Mouse (Mus musculus): Measurements from ENCODE around the gene Epha1. TPM values are rescaled to one million over a fixed set of nuclear protein-coding genes. Genes with fewer than 3 reads are reported as not detected.
A peak's percentile ranks its signal among the peaks of the same experiment; 100 is the strongest.

Epha1 gene
- polyA plus RNA-seq, 1 experiment from 2014 or later = 0.14 TPM

DNA sequence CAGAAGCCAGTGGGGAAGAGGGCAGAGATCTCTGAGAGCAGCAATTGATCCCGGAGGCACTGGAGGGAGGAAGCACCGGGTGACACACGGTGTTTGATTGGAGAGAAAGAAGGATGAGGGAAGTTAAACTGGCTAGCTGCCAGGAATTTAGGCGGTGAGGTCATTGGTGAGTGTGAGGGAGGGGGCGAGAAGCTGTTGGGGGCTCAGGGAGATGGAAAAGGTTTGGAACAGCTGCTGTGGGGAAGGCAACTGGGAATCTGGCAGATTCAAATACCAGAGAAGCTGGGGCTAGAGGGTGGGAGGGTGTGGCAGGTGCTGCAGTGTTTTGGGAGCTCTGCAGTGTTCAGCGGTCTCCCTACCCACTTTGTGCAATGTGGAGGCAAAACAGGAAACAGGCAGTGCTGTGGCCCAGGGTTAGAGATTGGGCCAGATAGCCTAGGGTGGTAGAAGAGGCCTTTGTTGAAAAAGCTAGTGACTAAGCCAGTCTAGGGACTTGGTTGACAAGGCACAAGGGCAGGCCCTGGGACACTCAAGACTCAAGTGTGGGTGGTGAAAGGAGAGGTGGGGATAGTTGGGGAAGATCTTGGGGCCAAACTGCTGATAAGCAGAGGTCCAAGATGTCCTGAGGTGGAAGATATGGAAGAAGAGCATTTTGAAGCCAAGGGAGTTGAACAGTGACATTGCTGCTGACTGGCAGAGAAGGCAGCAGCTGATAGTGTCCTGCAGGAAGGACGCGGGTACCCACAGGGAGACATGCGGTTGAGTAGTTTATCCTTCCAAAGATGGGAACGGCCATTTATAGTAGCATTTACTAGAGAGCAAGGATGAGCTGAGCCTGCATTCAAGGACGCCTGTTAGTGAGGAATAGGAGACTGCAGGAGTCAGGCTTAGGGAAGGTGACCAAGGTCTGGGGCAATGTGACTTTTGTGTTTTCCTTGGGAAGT lies 18.7 kb downstream of the Epha1 start:
- Histone ChIP-seq H3K4me2 (ENCODE audit: low read length) (peak overlapping the region; percentile 12; the same call in 1 of the 2 replicates), H3K27ac (replicated peaks; ENCODE audit: low read depth, low read length) (no peak overlapping the region), H3K27me3 (ENCODE audit: control insufficient read depth, insufficient read depth, low read length) (no peaks in the 10 kb centered on the region), H3K4me3 (replicated peaks; ENCODE audit: low read depth, low read length) (no peak overlapping the region), H3K4me1 (ENCODE audit: control insufficient read depth, insufficient read depth, low read length) (peaks cover 30% of the 10 kb centered on the region), H3K9me3 (ENCODE audit: control insufficient read depth, low read length) (no peaks in the 10 kb centered on the region), H3K9ac (replicated peaks; ENCODE audit: low read length) (no peak overlapping the region), H3K36me3 (ENCODE audit: control insufficient read depth, insufficient read depth, low read length) (peaks cover 43% of the 10 kb centered on the region)
- peak; percentile 44 for DNase-seq
- no peak for ATAC-seq (ENCODE audit: low FRiP score, low TSS enrichment)
- 59% methylated on average over 11 of the region's 11 CpGs for WGBS

GRCm38 (mm10) chr6:42353180-42353579 lies 19.9 kb downstream of the Epha1 start:
- no peak for DNase-seq
- peaks cover 30% of the 10 kb centered on the region for H3K4me1 ChIP-seq (ENCODE audit: control insufficient read depth, insufficient read depth, low read length)
- WGBS = 88% methylated on average over 8 of the region's 8 CpGs

GRCm38 (mm10) chr6:42352486-42352846 lies 20.6 kb downstream of the Epha1 start:
- H3K4me2 ChIP-seq (ENCODE audit: low read length) = no peak overlapping the region
- H3K4me1 ChIP-seq (ENCODE audit: control insufficient read depth, insufficient read depth, low read length) = peaks cover 30% of the 10 kb centered on the region
- 100% methylated on average over 1 of the region's 1 CpGs for WGBS
- peaks cover 25% of the 10 kb centered on the region for H3K36me3 ChIP-seq (ENCODE audit: control insufficient read depth, insufficient read depth, low read length)
- H3K27ac ChIP-seq (replicated peaks; ENCODE audit: low read depth, low read length) = no peak overlapping the region
- H3K9ac ChIP-seq (replicated peaks; ENCODE audit: low read length) = no peak overlapping the region
- no peaks in the 10 kb centered on the region for H3K9me3 ChIP-seq (ENCODE audit: control insufficient read depth, low read length)
- no peaks in the 10 kb centered on the region for H3K27me3 ChIP-seq (ENCODE audit: control insufficient read depth, insufficient read depth, low read length)
- no peak overlapping the region for H3K4me3 ChIP-seq (replicated peaks; ENCODE audit: low read depth, low read length)
- DNase-seq = no peak
- ATAC-seq (ENCODE audit: low FRiP score, low TSS enrichment) = no peak

More at GRCm38 (mm10) chr6:42353180-42353579, 19.9 kb downstream of the Epha1 start:
- H3K4me3 ChIP-seq (replicated peaks; ENCODE audit: low read depth, low read length) = no peak overlapping the region
- H3K4me2 ChIP-seq (ENCODE audit: low read length) = no peak overlapping the region
- no peaks in the 10 kb centered on the region for H3K27me3 ChIP-seq (ENCODE audit: control insufficient read depth, insufficient read depth, low read length)
- H3K36me3 ChIP-seq (ENCODE audit: control insufficient read depth, insufficient read depth, low read length) = peaks cover 32% of the 10 kb centered on the region
- no peak for ATAC-seq (ENCODE audit: low FRiP score, low TSS enrichment)
- no peak overlapping the region for H3K9ac ChIP-seq (replicated peaks; ENCODE audit: low read length)
- H3K27ac ChIP-seq (replicated peaks; ENCODE audit: low read depth, low read length) = no peak overlapping the region
- no peaks in the 10 kb centered on the region for H3K9me3 ChIP-seq (ENCODE audit: control insufficient read depth, low read length)

DNA sequence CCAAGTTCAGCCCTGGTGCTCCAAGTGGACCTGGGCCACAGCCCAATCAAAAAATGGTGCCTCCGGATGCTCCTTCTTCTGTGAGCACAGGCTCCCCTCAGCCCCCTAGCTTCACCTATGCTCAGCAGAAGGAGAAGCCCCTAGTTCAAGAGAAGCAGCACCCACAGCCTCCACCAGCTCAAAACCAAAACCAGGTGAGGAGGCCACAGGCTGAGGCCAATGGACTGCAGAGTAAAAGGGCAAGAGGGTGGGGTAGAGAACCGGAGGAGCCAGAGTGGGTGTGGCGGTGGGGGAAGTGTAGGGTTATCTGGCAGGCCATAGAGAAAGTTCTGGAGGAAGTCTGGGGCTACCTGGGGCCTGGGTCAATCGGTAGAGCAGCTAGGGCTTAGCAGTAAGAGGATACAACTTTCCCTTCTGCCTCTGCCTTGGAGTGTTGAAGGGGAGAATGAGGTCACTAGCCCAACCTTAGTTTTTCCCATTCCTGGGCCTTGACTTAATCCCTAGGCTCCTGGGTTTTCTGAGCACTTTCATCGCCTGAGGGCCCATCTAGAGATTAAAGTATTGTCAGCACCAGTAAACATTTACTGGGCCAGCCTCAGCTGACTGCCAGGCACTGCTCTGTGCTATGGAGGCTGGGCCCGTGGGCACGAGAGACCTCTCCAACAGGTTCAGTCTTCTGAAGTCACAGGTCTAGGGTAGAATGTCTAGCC lies 21.1 kb downstream of the Epha1 start:
- no peak for DNase-seq
- Histone ChIP-seq H3K4me3 (replicated peaks; ENCODE audit: low read depth, low read length) (no peak overlapping the region), H3K27ac (replicated peaks; ENCODE audit: low read depth, low read length) (no peak overlapping the region), H3K9me3 (ENCODE audit: control insufficient read depth, low read length) (no peaks in the 10 kb centered on the region), H3K4me1 (ENCODE audit: control insufficient read depth, insufficient read depth, low read length) (peaks cover 30% of the 10 kb centered on the region), H3K36me3 (ENCODE audit: control insufficient read depth, insufficient read depth, low read length) (peaks cover 20% of the 10 kb centered on the region), H3K27me3 (ENCODE audit: control insufficient read depth, insufficient read depth, low read length) (no peaks in the 10 kb centered on the region), H3K4me2 (ENCODE audit: low read length) (no peak overlapping the region), H3K9ac (replicated peaks; ENCODE audit: low read length) (no peak overlapping the region)
- WGBS = 91% methylated on average over 7 of the region's 7 CpGs
- ATAC-seq (ENCODE audit: low FRiP score, low TSS enrichment) = no peak

GRCm38 (mm10) chr6:42350968-42351775 lies 21.9 kb downstream of the Epha1 start:
- Histone ChIP-seq H3K27me3 (ENCODE audit: control insufficient read depth, insufficient read depth, low read length) (no peaks in the 10 kb centered on the region), H3K9ac (replicated peaks; ENCODE audit: low read length) (peak overlapping the region; percentile 90), H3K4me2 (ENCODE audit: low read length) (peak overlapping the region; percentile 69), H3K36me3 (ENCODE audit: control insufficient read depth, insufficient read depth, low read length) (peaks cover 12% of the 10 kb centered on the region), H3K4me1 (ENCODE audit: control insufficient read depth, insufficient read depth, low read length) (peaks cover 30% of the 10 kb centered on the region), H3K9me3 (ENCODE audit: control insufficient read depth, low read length) (no peaks in the 10 kb centered on the region), H3K4me3 (replicated peaks; ENCODE audit: low read depth, low read length) (peak overlapping the region; percentile 80), H3K27ac (replicated peaks; ENCODE audit: low read depth, low read length) (no peak overlapping the region)
- WGBS = 47% methylated on average over 13 of the region's 13 CpGs
- DNase-seq = no peak
- no peak for ATAC-seq (ENCODE audit: low FRiP score, low TSS enrichment)

- H3K9me3 ChIP-seq (ENCODE audit: control insufficient read depth, low read length) = no peaks in the 10 kb centered on the region
- ATAC-seq (ENCODE audit: low FRiP score, low TSS enrichment) = peak; percentile 61
- H3K27me3 ChIP-seq (ENCODE audit: control insufficient read depth, insufficient read depth, low read length) = no peaks in the 10 kb centered on the region
- peaks cover 30% of the 10 kb centered on the region for H3K4me1 ChIP-seq (ENCODE audit: control insufficient read depth, insufficient read depth, low read length)
- H3K27ac ChIP-seq (replicated peaks; ENCODE audit: low read depth, low read length) = peak overlapping the region; percentile 89
- H3K4me3 ChIP-seq (replicated peaks; ENCODE audit: low read depth, low read length) = peak overlapping the region; percentile 80
- H3K9ac ChIP-seq (replicated peaks; ENCODE audit: low read length) = peak overlapping the region; percentile 90
- DNase-seq = peak; percentile 82
- H3K36me3 ChIP-seq (ENCODE audit: control insufficient read depth, insufficient read depth, low read length) = peaks cover 5% of the 10 kb centered on the region; the same call in 1 of the 2 replicates
- peak overlapping the region; percentile 69 for H3K4me2 ChIP-seq (ENCODE audit: low read length)
- under 1% methylated on average over 68 of the region's 72 CpGs for WGBS
These were observed 22.8 kb downstream of the Epha1 start for GRCm38 (mm10) chr6:42350021-42350967.

DNA sequence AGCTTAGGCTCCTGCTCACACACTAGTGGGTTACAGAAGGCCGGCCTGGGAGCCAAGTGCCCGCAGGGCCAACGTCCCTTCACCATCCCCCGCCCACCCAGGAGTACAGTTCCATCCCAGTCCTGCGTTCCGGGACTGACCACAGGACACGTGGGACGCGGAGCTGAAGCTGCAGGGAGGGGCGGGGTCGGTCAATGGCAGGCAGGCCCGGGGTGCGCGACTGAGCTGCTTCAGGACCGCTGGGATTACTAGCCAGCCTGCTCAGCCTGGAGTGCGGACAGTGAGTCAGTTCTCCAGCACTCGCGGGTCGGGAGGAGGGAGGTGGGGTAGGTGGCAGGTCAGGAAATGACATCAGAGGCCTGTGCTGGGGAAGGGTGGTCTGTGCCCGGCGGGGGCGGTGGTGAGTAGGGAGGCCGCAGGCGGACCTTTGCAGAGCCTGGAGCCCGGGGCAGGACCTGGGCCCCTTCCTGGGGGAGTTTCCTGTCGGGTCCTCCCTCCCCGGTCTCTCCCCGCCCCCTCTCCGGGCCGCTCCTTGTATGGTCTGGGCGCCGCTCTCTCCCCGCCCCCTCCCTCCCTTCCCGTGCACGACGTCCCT lies 23.5 kb downstream of the Epha1 start, which contains the start of gene Zyx:
TSS of gene Zyx (plus strand) at position 205 of the 595 bp plus-strand sequence.
- peak within 1 kb of the TSS; percentile 69 for H3K4me2 ChIP-seq (ENCODE audit: low read length)
- ATAC-seq (ENCODE audit: low FRiP score, low TSS enrichment) (peak; percentile 88), DNase-seq (peak; percentile 87)
- peaks cover 5% of the 10 kb centered on the region; the same call in 1 of the 2 replicates for H3K36me3 ChIP-seq (ENCODE audit: control insufficient read depth, insufficient read depth, low read length)
- peaks cover 29% of the 10 kb centered on the region for H3K4me1 ChIP-seq (ENCODE audit: control insufficient read depth, insufficient read depth, low read length)
- no peaks in the 10 kb centered on the region for H3K27me3 ChIP-seq (ENCODE audit: control insufficient read depth, insufficient read depth, low read length)
- WGBS = under 1% methylated on average over 25 of the region's 36 CpGs
- peak within 1 kb of the TSS; percentile 90 for H3K9ac ChIP-seq (replicated peaks; ENCODE audit: low read length)
- peak within 1 kb of the TSS; percentile 80 for H3K4me3 ChIP-seq (replicated peaks; ENCODE audit: low read depth, low read length)
- H3K9me3 ChIP-seq (ENCODE audit: control insufficient read depth, low read length) = no peaks in the 10 kb centered on the region
- H3K27ac ChIP-seq (replicated peaks; ENCODE audit: low read depth, low read length) = peak within 1 kb of the TSS; percentile 89

All from midbrain, embryonic 14.5 days (tissue).